Mouse (Mus musculus) cerebellum, adult 11-12 months (tissue): Measurements from ENCODE around the gene Naip5.
"Not testable (repeated sequence)": the region's sequence is repeated elsewhere in the genome, so short reads cannot be mapped to it uniquely, and the experiment has no call there.

ENCODE experiments used
- DNase-seq: peaks from one replicate; pipeline ENCODE4 v3.0.0; 2022

The Naip5 gene

DNA sequence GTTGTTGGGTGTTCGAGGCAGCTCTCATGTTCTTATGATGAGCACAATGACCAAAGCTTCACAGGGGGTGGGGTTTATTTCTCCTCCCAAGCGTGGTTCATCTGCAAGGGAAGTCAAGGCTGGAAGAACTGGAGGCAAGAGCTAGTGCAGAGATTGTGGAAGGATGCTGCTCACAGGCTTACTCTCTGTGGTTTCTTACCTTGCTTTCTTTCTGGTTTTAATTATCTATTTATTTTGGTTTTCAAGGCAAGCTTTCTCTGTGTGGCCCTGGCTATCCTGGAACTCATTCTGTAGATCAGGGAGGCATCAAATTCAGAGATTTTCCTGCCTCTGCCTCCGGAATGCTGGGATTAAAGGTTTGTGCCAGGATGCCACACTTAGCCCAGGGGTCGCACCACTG is at the start of gene Naip5:
Naip5 (minus strand) TSS at position 101 of the 400 bp plus-strand sequence.
- DNase-seq: not testable (repeated sequence)

DNA sequence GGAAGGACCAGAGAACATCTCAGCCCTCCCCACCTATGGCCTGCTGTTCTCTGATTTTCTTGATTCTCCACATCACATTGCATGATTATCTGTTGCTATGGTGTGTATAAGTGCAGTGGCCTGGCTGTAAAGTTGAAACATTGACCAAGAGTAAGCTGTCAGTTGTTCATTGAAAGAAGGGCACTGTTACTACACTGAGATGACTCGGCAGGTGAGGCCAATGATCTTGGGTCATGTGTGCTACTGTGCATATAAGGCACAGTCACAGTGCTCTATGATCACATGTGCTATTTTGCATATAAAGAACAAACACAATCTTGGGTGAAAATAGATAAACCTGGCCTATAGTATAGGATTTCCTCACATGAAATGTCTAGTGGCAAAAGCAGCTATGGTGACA is 38.5 kb upstream of the Naip5 start:
- DNase-seq: no peak

DNA sequence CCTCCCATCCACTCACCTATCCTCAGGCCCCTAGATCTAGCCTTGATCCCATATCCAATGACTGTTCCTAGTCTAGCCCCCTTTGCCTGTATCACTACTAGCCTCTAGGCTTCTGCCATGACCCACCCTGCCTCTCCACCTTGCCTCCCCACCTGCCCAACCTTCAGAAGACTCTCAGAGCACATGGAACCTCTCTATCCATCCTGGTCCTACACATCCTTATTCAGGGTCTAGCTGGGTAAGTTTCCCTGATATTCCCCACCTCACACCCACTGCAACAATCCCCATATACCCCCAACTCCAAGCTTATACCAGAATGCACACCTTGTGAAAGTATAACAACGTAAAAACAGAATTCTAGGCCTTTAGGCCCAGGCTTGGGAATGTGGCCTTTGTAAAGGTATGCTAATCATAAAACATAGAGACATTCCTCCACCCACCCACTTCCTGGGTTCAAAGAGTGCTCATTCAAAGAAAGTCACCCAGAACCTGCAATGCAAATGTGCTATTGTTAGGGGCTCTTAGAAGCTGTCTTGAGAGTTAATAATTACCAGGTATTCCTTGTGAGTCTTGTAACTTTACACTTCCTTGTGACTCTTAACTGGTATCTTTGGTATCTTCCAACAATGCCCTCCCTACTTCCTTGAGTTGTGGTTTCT is 25.5 kb upstream of the Naip5 start:
- DNase-seq: not testable (repeated sequence)

DNA sequence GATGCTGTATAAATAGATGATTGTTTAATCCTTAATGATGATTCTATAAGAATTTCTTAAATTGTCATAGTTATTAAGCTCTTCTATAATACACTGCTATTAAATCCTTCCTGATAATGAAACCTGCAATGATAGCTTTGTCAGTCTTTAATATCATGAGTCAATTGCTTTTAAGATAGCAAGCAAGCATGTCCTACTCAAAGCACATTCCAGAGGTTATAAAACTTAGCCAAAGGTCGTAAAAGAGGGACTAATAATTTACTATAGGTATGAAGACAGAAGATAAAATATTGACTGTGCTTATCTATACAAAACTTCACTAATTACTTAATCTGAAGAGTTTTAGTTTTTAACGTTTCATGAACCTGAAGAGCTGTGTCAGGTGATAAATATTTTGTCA is 10.9 kb upstream of the Naip5 start:
- DNase-seq: not testable (repeated sequence)

DNA sequence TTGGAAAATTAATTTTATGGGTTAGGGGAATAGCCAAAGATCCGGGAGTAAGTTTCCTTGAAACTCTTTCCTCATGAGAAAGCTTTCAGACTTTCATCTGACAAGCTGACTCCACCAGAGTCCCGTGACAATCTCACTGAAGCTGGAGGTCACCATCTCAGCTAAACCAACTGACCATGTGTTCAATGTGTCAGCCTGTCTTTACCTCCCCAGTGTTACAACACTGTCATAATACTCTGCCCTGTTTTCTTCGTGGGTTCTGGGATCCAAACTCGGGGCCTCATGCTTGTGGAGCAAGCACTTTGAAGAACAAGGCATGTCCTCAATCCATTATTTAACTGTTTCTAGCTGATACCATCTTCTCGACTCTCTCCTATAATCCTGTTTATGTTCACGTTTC is 9.8 kb upstream of the Naip5 start:
- not testable (repeated sequence) for DNase-seq

DNA sequence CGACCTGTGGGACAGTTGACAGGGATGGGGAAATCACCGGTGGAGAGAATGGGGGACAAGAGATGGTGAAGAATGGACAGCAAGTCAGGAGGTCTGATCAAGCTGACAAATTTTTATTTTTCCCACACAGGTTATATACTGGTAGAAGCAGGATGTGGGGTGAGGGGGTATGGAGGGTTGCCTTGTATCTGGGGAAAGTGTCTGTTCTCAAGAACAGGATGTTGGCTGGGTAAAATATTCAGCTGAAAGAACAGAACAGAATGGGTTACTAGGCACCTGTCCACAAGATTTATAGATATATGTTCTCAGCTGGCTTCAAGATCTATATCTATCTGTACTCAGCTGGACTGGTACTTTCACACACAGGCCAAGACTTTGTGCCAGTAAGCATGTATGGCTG is 5.8 kb upstream of the Naip5 start:
- DNase-seq: not testable (repeated sequence)

DNA sequence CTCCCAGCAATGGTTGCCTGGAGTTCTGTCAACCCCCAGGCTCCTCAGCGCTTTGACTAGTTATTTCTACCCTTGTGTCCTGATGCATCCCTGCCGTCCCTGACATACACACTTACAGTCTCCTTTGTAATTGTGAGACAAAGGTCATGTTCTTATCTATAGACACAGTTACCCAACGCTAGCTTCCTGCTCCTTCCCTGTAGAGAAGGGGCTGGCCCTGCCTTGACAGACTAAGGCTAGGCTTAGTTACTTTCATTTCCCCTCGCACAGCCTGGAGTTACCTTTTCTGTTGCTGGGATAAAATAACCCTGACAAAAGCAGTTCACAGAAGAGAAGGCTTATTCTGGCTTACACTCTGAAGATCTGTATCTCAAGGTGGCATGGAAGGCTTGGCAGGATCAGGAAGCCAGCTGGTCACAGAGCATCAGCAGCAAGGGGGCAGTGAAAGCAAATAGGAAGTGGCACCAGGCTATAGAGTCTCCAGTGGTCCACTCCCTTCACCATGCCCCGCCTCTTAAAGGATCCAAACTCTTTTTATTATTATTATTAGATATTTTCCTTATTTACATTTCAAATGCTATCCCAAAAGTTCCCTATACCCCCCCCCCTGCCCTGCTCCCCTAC is 885 bp upstream of the Naip5 start:
- not testable (repeated sequence) for DNase-seq

DNA sequence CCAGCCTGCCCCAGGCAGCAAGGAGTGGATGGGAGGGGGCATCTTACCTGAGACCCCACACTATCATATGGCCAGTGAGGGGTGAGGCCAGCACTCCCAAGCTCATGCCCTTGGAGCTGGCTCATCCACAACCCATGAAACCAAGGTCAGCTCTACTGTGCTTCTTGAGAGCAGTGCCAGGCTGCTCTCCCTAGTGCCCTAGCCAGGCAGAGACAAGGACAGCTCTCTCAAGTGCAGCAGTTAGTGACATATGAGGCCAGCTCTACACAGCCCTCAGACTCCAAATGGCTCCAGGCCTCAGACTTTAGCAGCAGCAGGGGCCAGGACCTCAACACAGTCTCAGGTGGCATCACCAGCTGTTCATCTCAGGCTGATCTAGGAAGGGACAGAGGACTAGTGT is 2.4 kb downstream of the Naip5 start:
- no peak for DNase-seq

DNA sequence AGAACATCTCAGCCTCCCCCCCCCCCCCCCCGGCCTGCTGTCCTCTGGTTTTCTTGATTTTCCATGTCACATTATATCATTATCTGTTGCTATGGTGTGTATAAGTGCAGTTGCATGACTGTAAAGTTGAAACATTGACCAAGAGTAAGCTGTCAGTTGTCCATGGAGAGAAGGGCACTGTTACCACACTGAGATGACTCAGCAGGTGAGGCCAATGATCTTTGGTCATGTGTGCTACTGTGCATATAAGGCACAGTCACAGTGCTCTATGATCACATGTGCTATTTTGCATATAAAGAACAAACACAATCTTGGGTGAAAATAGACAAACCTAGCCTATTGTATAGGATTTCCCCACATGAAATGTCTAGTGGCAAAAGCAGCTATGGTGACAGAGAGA is 32.4 kb downstream of the Naip5 start:
- DNase-seq: not testable (repeated sequence)

DNA sequence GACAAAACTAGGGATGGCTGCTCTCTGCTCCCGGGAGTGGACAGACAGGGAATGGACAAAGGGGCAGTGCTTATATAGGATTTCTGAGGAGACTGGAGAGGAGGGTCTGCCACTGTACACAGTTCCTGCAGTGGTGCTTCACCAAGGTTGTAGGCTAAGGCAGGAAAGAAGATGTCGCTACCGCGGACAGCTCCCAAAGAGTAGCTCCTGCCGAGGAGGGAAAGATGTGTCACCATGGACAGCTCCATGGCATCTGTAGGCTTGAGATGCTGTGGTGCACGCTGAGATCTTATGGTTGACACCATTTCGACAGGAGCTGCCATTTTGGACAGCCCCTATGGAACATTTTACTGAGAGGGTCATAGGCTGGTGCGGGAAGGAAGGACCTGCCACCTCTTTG is 35.6 kb downstream of the Naip5 start:
- DNase-seq: no peak

DNA sequence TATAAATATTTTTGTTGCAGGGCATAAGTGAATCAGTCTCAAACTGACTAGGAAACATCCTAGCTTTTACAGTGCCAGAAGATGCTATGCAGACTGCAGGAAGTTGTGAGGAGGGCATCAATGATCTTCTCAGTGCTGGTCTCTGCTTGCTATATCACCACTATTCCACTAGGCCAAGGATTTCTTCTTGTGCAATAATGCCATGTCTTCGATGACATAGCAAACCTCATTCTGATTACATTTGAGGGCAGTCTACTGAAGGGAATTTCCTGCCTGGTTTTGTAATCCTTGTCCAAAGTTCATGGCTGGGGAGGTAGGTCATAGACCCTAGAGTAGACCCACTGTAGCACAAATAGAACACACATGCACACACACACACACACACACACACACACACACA is 42.8 kb downstream of the Naip5 start:
- DNase-seq: no peak

DNA sequence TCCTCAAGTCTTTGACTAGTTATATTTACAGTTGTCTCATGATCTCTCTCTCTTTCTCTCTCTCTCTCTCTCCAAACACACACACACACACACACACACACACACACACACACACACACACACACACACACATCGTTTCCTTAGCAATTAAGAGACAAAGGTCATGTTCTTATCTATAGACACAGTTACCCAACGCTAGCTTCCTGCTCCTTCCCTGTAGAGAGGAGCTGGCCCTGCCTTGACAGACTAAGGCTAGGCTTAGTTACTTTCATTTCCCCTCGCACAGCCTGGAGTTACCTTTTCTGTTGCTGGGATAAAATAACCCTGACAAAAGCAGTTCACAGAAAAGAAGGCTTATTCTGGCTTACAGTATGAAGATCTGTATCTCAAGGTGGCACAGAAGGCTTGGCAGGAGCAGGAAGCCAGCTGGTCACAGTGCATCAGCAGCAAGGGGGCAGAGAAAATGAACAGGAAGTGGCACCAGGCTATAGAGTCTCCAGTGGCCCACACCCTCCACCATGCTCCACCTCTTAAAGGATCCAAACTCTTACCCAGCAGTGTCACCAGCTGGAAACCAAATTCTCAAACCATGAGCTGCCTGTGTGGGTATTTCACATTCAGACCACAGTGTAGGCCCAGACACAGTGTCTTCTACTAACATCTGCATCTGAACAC is 44.3 kb downstream of the Naip5 start, which contains the start of gene Naip2:
Naip2 (minus strand) TSS at position 434 of the 675 bp plus-strand sequence.
- not testable (repeated sequence) for DNase-seq

DNA sequence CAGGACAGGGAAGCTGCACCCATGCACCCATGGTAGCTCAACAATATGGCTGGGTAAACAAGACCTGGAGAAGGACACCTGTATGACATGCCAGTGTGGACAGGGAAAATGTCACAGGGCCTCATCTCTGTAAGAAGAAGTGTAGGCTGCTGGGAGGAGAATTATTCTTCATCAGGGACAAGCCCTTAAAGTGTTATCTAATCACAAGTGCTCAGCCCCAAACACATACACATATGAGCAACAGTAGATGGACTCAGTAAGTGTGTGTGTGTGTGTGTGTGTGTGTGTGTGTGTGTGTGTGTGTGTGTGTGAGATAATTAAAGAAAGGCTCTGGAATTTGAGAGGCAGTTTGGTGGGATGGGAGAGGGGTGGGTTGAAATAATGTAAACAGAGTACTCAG is 45.3 kb downstream of the Naip5 start:
- DNase-seq: no peak

DNA sequence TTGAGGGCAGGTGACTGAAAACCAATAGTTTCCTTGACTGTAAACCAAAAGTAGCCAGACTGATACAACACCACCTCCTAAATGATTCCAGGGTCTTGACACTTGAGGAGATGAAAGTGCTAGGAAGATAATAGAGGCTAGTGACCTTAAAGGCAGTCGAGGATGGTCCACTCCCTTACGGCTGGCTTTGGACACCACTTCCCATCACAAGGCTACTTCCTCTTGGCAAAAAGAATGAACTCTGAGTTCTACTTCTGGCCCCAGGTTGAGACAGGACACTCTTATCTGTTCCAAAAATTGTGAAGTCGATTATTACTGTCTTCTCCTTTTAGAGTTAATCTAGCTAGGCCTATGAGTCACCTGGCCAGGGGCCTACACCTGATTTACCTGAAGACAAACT is 50.7 kb downstream of the Naip5 start:
- no peak for DNase-seq

DNA sequence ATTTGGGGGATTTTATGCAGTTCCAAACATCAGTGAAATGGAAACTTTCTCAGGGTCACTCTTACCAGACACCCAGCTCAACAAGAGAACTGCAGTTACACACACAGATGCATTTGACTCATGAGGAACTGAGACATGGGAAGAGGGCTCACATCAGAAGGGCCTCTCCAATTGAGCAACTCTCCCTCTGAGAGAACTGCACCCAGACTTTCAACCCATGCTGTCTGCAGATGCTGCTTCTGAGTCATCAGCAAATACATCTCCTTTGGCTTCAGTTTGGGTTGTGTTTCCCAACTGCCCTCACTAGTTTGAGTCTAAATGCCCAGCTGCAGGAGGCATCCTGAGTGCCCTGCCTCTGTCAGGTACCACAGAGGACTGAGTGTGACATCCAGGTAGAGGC is 63.0 kb downstream of the Naip5 start:
- DNase-seq: not testable (repeated sequence)

DNA sequence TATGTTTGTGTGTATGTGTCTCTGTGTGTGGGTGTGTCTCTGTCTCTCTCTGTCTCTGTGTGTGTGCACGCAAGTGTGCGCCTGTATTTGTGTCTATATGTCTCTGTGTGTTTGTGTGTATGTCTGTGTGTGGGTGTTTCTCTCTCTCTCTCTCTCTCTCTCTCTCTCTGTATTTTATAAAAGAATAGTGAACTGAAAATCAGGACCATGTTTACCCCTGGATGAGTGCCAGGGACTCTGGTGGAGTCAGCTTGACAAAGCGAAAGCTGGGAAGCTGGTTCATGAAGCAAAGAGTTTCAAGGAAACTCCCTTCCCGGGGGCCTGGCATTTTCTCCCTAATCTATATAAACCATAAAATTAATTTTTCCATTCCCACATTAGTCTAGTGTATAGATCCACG is 71.8 kb downstream of the Naip5 start:
- DNase-seq: not testable (repeated sequence)

DNA sequence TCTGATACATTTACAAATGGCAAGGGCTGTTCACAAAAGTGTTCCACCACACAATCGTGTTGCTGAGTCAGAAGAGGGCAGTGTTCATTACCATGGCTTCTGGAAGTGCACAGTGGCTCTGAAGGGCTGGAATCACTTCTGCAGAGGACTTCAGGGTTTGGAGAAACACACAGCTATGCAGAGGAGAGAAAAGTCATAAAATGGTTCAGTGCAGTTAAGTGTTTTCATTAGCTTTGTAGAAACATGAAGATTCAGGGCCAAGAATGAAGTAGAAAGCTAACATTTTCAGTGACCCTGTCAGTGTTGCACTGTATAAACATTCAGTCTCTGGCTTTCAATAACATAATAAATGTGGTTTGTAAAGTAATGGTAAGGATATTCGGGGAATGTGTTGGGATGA is 79.7 kb downstream of the Naip5 start:
- not testable (repeated sequence) for DNase-seq

DNA sequence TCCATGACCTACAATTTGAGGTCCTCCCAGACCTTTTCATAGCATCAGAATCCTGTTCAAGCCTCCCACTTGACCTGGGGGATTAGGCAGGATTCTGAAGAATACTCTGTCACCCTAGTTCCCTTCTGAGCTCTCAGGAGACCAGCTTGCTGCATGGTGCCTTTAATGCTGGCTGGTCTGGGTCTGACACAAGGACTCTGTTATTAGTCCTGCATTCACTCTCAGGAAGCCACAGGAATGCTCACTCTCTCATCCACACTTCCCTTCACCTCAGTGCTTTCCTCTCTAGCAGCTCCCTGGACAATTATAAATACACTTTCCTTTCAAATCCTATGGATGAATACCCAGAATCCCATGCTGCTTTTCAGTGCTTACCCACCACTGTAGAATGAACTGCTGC is 83.7 kb downstream of the Naip5 start:
- not testable (repeated sequence) for DNase-seq
